Mouse (Mus musculus) hindbrain, embryonic 16.5 days (tissue): ENCODE results near the gene Prkag2. TPM values are rescaled to one million over a fixed set of nuclear protein-coding genes. Genes with fewer than 3 reads are reported as not detected.

Experiments used
- ATAC-seq: fragments of 200-750 bp; cut with Nextera tagmentation; 2 replicates; pipeline ENCODE4 v1.8.0; 2017; ENCODE audit warnings: moderate TSS enrichment, moderate library complexity
- H3K27ac ChIP-seq: fragments of 300-500 bp; sonication (generic); 2 replicates; pipeline ENCODE4 v1.5.1; 2014; ENCODE audit warnings: low read depth, mild to moderate bottlenecking, control low read depth, low read length, moderate library complexity
- H3K27me3 ChIP-seq: fragments of 300-500 bp; sonication (generic); replicated peaks from 2 replicates; pipeline ENCODE4 v1.6.1; 2014; ENCODE audit warnings: low read length; ENCODE audit not compliant: control insufficient read depth, insufficient read depth
- H3K36me3 ChIP-seq: fragments of 300-500 bp; sonication (generic); 2 replicates; pipeline ENCODE4 v1.6.1; 2014; ENCODE audit warnings: mild to moderate bottlenecking, low read length, moderate library complexity, mixed read lengths; ENCODE audit not compliant: control insufficient read depth, insufficient read depth
- H3K4me1 ChIP-seq: fragments of 300-500 bp; sonication (generic); 2 replicates; pipeline ENCODE4 v1.6.1; 2014; ENCODE audit warnings: low read depth, low read length; ENCODE audit not compliant: control insufficient read depth, insufficient read depth
- H3K4me2 ChIP-seq: fragments of 300-500 bp; sonication (generic); 2 replicates; pipeline ENCODE4 v1.6.1; 2014; ENCODE audit warnings: mild to moderate bottlenecking, low read length, control low read depth, moderate library complexity
- H3K4me3 ChIP-seq: fragments of 300-500 bp; sonication (generic); 2 replicates; pipeline ENCODE4 v1.5.1; 2014; ENCODE audit warnings: mild to moderate bottlenecking, low read length, control low read depth, moderate library complexity
- H3K9ac ChIP-seq: fragments of 300-500 bp; sonication (generic); 2 replicates; pipeline ENCODE4 v1.6.1; 2014; ENCODE audit warnings: low read depth, mild to moderate bottlenecking, control low read depth, low read length, moderate library complexity
- H3K9me3 ChIP-seq: fragments of 300-500 bp; sonication (generic); 2 replicates; pipeline ENCODE4 v1.6.1; 2014; ENCODE audit warnings: mild to moderate bottlenecking, low read length, moderate library complexity; ENCODE audit not compliant: control insufficient read depth
- WGBS: fragments of 180-500 bp; shearing (Covaris S2); extraction: QIAGEN DNeasy Blood & Tissue Kit; methylation state at CpG from one replicate; pipeline ENCODE4 v1.1.7; 2014; 5-methylcytosine and 5-hydroxymethylcytosine counted together
- polyA plus RNA-seq: library from polyadenylated mRNA; unstranded; fragments of >200 nt; fragmentation: Nextera tagmentation; extraction: Ambion mirVana; gene quantifications from 2 replicates; pipeline ENCODE4 v1.2.1, GENCODE M21; 2015

Gene Prkag2
- polyA plus RNA-seq, 1 experiment from 2014 or later, result 111 TPM

GRCm38 (mm10) chr5:25041947-25042346, 58.5 kb downstream of the Prkag2 start:
- Histone ChIP-seq H3K27ac (no peak overlapping the region), H3K4me1 (no peaks in the 10 kb centered on the region), H3K4me3 (no peak overlapping the region), H3K36me3 (no peaks in the 10 kb centered on the region), H3K4me2 (no peak overlapping the region), H3K9me3 (no peaks in the 10 kb centered on the region), H3K9ac (no peak overlapping the region), H3K27me3 (no peaks in the 10 kb centered on the region)
- ATAC-seq, result no peak
- WGBS, result 100% methylated on average over 1 of the region's 1 CpGs

- Histone ChIP-seq H3K27ac (no peak overlapping the region), H3K9me3 (no peaks in the 10 kb centered on the region), H3K9ac (no peak overlapping the region), H3K4me1 (no peaks in the 10 kb centered on the region), H3K4me3 (no peak overlapping the region), H3K36me3 (no peaks in the 10 kb centered on the region), H3K27me3 (no peaks in the 10 kb centered on the region), H3K4me2 (no peak overlapping the region)
- WGBS, result 48% methylated on average over 5 of the region's 5 CpGs
- no peak for ATAC-seq
Observed at GRCm38 (mm10) chr5:25041307-25041706, 59.1 kb downstream of the Prkag2 start.

DNA sequence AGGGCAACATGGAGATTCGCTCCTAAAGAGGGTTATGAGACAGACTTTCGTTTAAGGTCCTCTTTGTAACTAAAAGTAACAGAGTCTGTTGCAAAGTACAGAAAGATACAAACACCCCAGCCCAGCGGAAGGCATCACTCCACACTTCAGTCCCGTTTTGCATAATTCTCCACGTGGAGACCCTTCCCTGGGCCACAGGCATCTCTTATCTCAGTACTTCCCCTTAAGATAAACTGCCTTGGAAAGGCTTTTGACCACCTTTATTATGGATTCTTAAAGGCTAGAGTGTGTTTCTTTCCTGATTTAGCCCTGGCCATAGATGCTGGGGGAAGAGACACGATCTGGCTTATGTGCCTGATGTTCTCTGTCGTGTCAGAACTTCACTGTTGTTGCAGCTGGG, 59.5 kb downstream of the Prkag2 start:
- H3K36me3 ChIP-seq, result no peaks in the 10 kb centered on the region
- no peak overlapping the region for H3K4me3 ChIP-seq
- H3K27ac ChIP-seq, result no peak overlapping the region
- no peak overlapping the region for H3K4me2 ChIP-seq
- no peak overlapping the region for H3K9ac ChIP-seq
- no peaks in the 10 kb centered on the region for H3K9me3 ChIP-seq
- no peak for ATAC-seq
- WGBS, result 80% methylated on average over 7 of the region's 7 CpGs
- H3K4me1 ChIP-seq, result no peaks in the 10 kb centered on the region
- H3K27me3 ChIP-seq, result no peaks in the 10 kb centered on the region

GRCm38 (mm10) chr5:25038827-25039226, 61.6 kb downstream of the Prkag2 start:
- H3K27ac ChIP-seq, result no peak overlapping the region
- no peak overlapping the region for H3K4me3 ChIP-seq
- no peak for ATAC-seq
- no peaks in the 10 kb centered on the region for H3K4me1 ChIP-seq
- H3K36me3 ChIP-seq, result no peaks in the 10 kb centered on the region
- no peaks in the 10 kb centered on the region for H3K27me3 ChIP-seq
- H3K9me3 ChIP-seq, result no peaks in the 10 kb centered on the region
- H3K4me2 ChIP-seq, result no peak overlapping the region
- WGBS, result 82% methylated on average over 2 of the region's 2 CpGs
- no peak overlapping the region for H3K9ac ChIP-seq

DNA sequence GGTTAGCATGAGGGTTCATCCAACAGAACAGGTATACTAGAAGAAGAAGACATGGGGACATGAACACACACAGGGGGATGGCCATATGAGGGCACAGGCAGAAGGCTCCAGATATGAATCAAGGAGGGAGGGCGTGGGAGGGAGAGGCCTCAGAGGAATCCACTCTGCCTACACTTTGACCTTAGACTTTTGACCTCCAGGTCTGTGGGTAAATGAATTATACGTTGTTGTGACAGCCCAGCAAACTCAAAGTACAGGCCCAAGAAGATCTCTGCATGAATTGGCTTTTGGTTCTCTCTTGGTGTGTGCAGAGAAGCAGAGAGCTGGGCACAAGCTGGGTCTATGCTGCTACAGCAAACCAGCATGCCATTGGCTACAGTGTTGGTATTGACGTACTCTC, 65.1 kb downstream of the Prkag2 start:
- H3K4me3 ChIP-seq, result no peak overlapping the region
- 77% methylated on average over 3 of the region's 3 CpGs for WGBS
- no peaks in the 10 kb centered on the region for H3K27me3 ChIP-seq
- H3K27ac ChIP-seq, result no peak overlapping the region
- H3K4me2 ChIP-seq, result no peak overlapping the region
- H3K9me3 ChIP-seq, result no peaks in the 10 kb centered on the region
- no peaks in the 10 kb centered on the region for H3K36me3 ChIP-seq
- ATAC-seq, result no peak
- no peaks in the 10 kb centered on the region for H3K4me1 ChIP-seq
- no peak overlapping the region for H3K9ac ChIP-seq

GRCm38 (mm10) chr5:25031456-25031856, 69.0 kb downstream of the Prkag2 start:
- H3K9me3 ChIP-seq, result no peaks in the 10 kb centered on the region
- no peak overlapping the region for H3K9ac ChIP-seq
- no peaks in the 10 kb centered on the region for H3K4me1 ChIP-seq
- no peaks in the 10 kb centered on the region for H3K27me3 ChIP-seq
- no peak overlapping the region for H3K4me2 ChIP-seq
- H3K27ac ChIP-seq, result no peak overlapping the region
- no peak overlapping the region for H3K4me3 ChIP-seq
- H3K36me3 ChIP-seq, result no peaks in the 10 kb centered on the region
- WGBS, result 71% methylated on average over 4 of the region's 4 CpGs
- ATAC-seq, result no peak

- H3K27ac ChIP-seq, result no peak overlapping the region
- ATAC-seq, result no peak
- no peaks in the 10 kb centered on the region for H3K4me1 ChIP-seq
- H3K36me3 ChIP-seq, result no peaks in the 10 kb centered on the region
- H3K9ac ChIP-seq, result no peak overlapping the region
- 86% methylated on average over 11 of the region's 11 CpGs for WGBS
- H3K27me3 ChIP-seq, result no peaks in the 10 kb centered on the region
- H3K4me2 ChIP-seq, result no peak overlapping the region
- H3K9me3 ChIP-seq, result no peaks in the 10 kb centered on the region
- no peak overlapping the region for H3K4me3 ChIP-seq
Observed at GRCm38 (mm10) chr5:25031037-25031436, 69.4 kb downstream of the Prkag2 start.

DNA sequence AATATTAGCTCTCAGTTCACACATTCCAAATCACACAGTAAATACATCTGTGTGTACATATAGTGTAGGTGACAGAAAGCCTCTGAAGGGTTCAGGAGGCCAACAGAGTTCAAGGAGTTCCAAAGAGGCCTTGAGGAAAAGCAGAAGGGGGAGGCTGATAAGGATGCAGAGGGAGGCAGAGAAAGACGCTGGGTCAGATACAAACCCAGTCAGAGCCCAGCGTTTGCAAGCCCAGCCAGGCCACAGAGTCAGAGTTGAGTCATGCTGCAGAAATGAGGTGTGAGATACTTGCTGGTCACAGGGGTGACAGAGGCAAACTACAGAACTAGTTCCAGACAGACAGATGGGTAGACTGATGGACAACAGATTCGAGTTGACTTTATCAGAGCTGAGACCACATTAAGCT, 70.2 kb downstream of the Prkag2 start:
- H3K4me2 ChIP-seq, result no peak overlapping the region
- no peaks in the 10 kb centered on the region for H3K36me3 ChIP-seq
- ATAC-seq, result no peak
- no peaks in the 10 kb centered on the region for H3K4me1 ChIP-seq
- H3K4me3 ChIP-seq, result no peak overlapping the region
- 62% methylated on average over 3 of the region's 3 CpGs for WGBS
- H3K27ac ChIP-seq, result no peak overlapping the region
- H3K9ac ChIP-seq, result no peak overlapping the region
- no peaks in the 10 kb centered on the region for H3K27me3 ChIP-seq
- H3K9me3 ChIP-seq, result no peaks in the 10 kb centered on the region

GRCm38 (mm10) chr5:25027673-25028072, 72.8 kb downstream of the Prkag2 start:
- no peaks in the 10 kb centered on the region for H3K9me3 ChIP-seq
- H3K27ac ChIP-seq, result no peak overlapping the region
- H3K4me3 ChIP-seq, result no peak overlapping the region
- 54% methylated on average over 4 of the region's 4 CpGs for WGBS
- H3K36me3 ChIP-seq, result no peaks in the 10 kb centered on the region
- no peak overlapping the region for H3K9ac ChIP-seq
- H3K4me1 ChIP-seq, result no peaks in the 10 kb centered on the region
- no peaks in the 10 kb centered on the region for H3K27me3 ChIP-seq
- H3K4me2 ChIP-seq, result no peak overlapping the region
- no peak for ATAC-seq
